Mouse (Mus musculus): ENCODE data around the gene Stx6.
"Not testable (repeated sequence)": the region's sequence is repeated elsewhere in the genome, so short reads cannot be mapped to it uniquely, and the experiment has no call there.

The Stx6 gene

DNA sequence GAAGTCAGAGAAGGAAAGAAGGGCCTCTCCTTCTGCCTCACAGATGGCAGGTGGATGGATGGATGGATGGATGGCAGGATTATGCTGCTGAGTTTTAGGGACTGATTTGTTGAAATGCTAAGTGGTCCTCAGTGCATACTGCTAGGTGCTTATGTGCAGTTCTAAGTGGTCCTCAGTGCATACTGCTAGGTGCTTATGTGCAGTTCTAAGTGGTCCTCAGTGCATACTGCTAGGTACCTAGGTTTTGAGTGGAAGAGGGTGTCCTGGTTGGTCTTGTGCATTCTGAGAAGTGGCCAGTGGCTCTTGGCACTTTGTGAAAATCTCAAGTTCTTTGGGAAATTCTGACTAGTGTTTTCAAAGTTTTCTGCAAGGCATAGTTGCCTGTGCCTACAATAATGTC is 11.4 kb downstream of the Stx6 start:
- DNase-seq: no peak

DNA sequence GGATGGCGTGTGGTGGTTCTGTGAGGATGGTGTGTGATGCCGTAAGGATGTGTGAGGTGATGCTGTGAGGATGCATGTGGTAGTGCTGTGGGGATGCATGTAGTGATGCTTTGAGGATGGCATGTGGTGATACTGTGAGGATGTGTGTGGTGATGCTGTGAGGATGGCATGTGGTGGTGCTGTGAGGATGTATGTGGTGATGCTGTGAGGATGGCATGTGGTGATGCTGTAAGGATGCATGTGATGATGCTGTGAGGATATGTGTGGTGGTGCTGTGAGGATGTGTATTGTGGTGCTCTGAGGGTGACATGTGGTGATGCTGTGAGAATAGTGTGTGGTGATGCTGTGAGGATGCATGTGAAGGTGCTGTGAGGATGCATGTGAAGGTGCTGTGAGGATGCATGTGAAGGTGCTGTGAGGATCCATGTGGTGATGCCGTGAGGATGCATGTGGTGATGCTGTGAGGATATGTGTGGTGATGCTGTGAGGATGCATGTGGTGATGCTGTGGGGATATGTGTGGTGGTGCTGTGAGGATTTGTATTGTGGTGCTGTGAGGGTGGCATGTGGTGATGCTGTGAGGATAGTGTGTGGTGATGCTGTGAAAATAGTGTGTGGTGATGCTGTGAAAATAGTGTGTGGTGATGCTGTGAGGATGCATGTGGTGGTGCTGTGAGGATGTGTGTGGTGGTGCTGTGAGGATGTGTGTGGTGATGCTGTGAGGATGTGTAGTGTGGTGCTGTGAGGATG is 14.6 kb downstream of the Stx6 start:
- no peak for DNase-seq

DNA sequence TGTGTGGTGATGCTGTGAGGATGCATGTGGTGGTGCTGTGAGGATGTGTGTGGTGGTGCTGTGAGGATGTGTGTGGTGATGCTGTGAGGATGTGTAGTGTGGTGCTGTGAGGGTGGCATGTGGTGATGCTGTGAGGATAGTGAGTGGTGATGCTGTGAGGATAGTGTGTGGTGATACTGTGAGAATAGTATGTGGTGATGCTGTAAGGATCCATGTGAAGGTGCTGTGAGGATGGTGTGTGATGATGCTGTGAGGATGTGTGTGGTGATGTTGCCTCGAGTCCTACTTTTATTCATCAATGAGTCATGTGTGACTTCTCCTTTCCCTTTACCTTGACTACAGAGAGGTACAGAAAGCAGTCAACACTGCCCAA is 15.1 kb downstream of the Stx6 start:
- DNase-seq: not testable (repeated sequence)

DNA sequence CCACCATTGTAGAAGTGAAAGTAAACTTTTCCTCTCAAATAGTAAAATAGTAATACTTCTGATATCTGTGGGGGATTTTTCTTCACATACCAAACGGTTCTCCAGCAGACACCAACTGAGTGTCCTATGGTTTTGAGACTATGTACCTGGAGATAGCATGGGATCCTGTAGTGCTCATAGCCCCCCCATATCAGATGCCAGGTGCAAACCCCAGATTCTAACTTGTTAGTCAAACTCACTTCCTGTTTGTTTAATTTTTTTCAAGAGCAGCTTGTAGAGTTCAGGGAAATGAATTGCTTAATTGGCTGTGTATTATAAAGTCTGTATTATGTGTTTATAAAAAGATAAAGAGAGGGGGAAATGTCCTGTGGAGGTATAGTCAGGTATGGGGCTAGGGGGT is 15.9 kb downstream of the Stx6 start:
- no peak for DNase-seq

DNA sequence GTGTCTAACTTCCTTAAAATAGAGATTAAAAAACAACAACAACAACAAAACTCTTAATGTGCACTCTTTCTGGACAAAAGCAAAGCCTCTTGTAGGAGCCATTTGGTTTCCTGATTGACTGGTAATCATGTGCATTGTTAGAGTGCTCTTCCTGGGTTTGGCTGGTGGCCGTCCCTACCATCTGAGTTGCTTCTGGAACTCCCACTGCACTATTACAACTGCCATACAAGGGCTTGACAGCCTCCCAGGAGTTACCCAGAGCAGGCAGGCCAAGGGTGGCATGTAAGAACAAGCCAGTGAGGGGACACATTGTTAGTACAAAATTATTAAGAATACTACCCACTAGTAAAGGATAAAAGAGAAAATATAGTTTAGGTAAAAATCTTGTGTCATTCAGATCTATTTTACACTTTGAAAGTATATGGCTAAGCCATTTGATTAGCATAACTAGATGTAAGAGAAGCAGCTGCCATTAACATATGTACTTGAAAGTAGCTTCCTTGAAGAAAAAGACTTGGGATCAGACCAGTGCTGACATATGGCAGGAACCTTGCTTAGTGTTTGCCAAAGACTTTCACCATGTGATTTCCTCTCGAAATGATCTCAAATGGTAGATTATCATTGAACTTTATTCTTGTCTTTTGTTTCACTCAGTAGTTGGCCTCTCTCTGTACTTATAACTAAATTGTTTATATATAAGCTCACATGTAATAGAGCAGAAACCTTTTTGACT is 19.8 kb downstream of the Stx6 start:
- no peak for DNase-seq

DNA sequence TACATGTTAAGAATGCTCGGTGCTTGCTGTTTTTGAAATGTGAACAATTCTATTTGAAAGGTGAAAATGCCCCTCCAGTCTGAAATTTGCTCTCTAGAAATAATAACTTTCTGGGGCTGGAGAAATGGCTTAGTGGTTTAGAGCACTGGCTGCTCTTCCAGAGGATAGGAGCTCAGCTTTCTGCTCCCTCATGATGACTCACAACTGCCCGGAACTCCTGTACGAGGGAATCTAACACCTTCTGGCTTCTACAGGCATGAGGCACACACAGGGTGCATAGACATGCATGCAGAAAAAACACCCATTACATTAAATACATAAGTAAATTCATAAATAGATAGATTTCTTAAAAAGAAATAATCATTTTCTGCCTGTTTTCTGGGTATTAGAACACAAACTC is 25.7 kb downstream of the Stx6 start:
- no peak for DNase-seq

DNA sequence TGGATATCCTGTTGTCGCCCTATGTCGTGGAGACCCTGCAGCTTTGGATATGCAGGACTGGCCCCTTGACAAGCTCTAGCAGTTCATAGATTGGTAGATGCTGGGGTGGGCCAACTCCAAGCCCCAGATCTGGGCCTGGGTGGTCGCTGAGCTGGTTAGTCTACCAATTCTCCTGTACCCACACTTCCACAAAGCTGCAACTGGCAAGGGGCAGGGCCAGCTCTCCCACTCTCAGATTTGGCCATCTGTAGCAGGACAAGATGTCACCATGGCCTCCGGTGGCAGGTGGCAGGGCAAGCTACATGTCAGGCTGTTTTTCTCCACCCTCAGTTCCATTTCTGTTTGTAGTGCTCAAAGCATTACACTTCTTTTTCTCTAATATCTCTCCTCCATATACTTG is 30.1 kb downstream of the Stx6 start:
- no peak for DNase-seq

DNA sequence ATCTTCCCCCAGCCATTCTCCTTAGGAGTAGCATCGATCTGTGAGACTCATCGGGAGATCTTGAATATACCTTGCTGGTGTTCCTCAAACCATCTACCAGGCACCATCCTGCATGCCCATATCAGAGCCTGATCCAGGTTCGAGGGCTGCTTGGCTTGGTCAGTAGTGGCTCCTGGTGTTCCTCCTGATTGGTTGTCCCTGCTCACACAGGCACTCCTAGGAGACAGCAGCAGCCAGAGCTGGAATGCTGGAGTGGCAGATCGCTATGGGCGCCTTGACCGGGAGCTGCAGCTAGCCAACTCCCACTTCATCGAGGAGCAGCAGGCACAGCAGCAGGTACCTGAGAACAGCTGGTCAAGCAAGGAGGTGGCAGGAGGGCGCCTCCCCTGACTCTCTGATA is 32.7 kb downstream of the Stx6 start:
- no peak for DNase-seq

DNA sequence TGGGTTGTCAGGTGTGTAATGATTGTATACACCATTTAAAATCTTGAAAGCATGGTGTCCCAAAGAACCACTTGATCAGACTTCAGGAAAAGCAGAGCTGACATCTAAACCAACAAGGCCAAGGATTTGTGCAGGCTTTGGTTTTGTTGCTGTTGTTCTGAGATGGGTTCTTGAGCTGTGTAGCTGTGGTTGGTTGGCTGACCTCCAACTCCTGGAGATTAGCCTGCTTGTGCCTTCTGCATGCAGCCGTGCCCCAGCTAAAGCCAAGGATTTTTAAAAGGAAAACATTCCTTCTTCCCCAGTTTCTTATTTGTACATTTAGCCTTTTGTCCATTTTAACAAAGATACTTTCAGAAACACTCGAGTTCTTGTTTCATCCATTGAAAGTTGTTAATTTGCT is 33.2 kb downstream of the Stx6 start:
- no peak for DNase-seq

DNA sequence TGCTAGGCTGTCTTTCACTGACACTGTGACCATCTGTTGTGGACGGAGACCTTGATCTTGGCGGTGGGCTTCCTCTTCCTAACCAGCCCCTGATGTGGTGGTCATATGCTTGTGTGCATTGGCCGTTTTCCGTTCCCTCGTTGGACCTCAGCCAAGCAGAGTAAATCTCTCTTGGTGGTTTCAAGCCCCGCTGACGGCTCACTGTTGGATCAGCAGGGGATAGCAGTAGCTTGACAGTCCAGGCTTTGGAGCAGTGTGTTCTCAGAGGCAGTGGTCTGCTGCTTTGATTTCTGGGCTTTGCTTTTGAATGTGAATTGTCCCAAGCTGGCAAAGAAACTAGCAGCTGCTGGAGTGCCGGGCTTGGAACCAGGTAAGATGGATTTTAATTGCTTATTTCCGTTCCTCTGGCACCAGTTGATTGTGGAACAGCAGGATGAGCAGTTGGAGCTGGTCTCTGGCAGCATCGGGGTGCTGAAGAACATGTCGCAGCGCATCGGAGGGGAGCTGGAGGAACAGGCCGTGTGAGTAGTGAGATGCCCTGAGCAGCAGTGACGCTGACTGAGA is 34.4 kb downstream of the Stx6 start:
- no peak for DNase-seq

DNA sequence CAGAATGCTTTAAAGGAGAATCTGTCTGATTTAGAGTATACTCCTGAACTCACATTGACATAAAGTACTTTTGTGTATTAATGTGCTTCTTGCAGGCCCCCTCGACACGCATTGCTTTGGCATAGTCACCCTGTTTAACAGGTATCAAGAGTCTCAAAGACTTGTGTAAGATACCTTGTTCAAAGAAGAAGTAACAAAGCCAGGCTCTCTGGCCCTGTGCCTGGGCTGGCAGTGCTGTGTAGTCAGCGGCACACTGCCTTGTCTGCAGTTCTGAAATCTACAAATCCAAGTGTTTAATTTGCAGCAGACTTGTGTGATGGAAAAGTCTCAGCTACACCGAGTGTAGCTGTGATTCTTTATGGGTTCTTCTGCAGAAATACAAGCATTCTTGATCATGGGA is 38.2 kb downstream of the Stx6 start:
- no peak for DNase-seq

DNA sequence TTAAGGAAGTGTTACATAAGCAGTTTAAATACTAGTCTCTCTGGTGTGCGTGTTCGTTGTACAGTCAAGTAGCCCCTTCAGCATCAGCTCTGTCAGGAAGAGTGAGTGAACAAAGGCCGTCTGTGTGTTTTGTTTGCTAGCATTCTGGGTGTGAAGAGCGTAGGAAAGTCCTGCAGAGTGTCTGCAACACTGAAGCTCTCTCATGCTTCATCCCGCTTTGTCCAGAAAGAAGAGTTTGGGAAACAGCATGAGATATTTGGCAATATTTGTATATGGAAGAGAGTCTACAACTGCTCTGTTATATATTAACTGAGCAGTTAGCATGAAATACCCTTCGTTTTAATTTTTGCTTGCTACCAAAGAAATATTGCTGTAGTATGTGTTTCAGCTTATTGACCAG is 41.0 kb downstream of the Stx6 start:
- no peak for DNase-seq

DNA sequence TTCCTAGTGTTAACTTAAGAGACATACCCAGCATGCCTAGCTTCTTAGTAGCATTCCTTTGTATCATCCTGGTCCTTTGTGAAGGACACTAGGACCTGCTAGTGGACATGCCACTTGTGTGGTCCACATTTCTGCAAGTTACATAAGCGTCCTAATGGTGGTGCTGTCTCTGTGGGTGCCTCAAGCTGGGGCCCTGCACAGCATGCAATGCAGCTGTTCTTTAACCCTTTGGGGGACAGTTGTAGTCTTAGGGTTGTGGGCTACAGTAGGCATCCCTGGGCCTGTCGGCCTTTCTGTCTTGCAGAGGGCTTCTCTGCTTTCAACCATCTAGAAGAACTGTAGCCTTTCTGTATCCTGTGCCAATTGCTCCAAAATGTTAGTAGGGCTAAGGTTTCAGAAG is 42.5 kb downstream of the Stx6 start:
- no peak for DNase-seq

DNA sequence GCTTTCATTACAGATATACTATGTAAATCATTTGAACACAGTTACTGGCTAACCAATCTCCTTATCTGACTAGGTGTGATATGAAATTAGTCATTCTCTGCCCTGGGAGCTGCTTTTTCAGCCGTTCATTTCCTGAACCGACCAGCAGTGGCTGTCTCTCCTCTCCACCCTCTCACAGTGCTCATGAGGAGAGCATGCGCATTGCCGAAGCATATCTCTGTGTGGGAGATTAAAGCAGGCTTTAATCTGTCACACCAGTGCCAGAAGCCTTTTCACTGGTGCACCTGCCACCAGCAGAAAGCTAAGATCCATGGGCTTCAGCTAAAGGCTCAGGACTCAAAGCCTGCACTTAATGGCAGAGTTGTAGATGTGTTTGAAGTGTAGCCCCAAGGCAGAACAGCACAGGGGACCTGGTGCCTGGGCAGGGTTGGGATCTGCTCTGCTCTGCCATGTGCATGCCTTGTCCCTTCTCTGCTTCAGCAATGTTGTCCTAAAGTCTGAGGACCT is 42.9 kb downstream of the Stx6 start:
- DNase-seq: no peak

DNA sequence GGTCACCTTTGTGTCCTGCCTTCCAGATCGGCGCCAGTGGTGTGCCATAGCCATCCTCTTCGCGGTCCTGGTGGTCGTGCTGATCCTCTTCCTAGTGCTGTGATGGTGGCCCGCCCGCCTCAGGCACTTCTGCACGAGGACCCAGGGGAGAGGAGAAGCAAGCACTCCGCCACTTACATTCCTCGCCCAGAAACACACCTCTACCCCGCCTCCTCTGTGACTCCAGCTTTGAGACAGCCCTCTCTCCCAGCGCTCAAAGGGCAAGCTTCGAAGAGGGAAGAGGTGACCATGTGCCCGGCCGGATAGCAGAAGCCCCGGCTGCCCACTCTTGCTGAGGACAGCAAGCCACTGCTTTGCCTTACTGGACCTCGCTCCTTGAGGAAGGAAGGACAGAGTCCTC is 43.4 kb downstream of the Stx6 start:
- peak; percentile 82 for DNase-seq

DNA sequence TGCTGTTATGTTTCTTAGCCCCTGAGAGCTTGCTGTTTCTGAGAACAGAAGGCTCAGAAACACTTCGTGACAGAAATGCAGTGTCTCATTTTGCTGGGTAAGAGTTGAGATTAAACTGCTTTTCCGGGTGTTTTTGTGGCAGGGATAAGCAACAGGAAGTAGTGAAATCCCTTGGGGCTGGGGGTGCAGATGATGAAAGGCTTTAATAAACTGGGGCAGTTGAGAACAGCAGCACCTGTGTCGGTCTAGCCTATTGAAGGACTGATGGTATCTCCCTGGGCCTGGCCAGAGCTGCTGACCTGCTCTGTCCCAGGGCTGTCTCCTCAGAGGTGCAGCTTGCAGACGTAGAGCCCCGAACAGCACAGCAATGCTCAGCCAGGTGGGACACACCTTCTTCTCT is 44.0 kb downstream of the Stx6 start:
- no peak for DNase-seq

DNA sequence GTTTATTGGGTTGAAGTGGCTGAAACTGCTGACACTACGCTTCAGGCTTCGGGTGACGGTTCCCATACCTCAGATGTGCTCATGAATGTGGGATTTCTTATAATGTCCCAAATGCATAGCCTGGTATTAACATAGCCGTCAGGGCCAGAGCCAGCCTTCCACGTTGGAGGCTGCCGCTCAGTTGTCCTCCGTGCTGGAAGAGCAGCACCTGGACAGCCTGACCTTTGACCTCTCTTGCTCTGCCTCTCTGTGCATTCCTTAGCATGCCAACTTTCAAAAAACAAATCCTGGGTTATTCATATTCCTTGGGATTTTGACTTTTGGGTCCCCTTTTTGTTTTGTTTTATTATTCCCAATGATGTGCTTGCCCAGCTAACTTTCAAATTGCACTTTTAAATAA is 44.6 kb downstream of the Stx6 start:
- DNase-seq: no peak

DNA sequence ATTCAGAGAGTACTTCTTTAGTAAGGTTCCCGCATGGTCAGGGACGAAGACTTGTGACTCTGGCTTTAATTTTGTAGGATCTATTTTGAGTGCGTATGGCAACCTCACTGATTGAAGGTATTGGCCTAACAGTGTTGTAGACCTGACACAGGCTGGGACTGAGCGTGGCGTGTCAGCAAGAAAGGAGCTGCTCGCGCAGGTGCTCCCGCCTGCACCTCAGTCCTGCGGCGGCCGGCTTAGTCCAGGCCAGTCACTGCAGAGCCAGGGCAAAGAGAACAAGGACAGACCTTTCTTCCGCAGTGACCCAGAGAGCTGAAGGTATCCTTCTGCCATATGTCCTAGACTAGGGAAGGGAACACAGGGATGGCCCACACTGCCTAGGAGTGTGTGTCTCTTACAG is 45.4 kb downstream of the Stx6 start:
- DNase-seq: no peak

DNA sequence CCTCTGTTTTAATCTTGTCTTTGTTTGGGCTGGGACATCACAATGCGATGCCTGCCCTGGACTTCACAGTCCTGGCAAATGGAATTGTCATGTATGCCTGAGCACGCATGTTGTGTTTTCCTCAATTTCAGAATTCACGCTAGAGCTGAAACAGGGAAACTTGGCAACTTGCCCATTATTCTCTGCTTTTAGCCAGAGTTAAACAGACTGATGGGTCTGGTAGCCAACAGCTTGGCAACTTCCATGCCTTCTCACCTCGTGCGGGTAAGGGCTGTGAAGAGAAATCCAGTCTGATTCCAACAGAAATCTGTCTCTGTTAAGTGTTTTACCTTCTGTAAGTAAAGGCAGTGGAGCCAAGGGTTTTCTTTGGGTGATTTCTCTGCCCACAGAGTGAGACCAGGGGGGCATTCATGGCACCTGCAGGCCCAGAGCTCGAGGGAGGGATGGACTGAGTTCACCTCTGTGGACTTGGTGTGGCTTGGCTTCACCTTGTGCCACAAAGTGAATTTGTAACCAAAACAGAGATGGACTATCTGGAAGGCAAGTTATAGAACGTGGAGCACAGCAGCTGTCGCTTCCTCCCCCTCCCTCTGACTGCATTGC is 46.1 kb downstream of the Stx6 start:
- DNase-seq: peak; percentile 64

DNA sequence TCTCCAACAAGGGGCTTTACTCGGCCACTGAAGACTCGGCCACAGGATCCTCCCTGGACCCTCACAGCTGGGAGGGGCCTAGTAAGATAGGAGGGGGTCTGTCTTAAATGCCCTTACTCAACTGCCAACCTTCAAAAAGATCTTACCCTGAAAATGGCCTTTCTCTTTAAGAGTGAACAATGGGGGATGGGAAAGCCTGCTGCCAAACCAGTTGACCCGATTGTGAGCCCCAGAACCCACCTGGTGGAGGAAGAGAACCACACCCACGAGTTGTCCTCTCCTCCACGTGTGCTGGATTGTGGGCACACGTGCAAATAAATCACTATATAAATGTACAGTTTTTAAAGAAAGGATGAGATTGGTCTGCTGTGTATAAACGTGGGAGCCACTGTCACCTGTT is 46.8 kb downstream of the Stx6 start:
- no peak for DNase-seq

DNA sequence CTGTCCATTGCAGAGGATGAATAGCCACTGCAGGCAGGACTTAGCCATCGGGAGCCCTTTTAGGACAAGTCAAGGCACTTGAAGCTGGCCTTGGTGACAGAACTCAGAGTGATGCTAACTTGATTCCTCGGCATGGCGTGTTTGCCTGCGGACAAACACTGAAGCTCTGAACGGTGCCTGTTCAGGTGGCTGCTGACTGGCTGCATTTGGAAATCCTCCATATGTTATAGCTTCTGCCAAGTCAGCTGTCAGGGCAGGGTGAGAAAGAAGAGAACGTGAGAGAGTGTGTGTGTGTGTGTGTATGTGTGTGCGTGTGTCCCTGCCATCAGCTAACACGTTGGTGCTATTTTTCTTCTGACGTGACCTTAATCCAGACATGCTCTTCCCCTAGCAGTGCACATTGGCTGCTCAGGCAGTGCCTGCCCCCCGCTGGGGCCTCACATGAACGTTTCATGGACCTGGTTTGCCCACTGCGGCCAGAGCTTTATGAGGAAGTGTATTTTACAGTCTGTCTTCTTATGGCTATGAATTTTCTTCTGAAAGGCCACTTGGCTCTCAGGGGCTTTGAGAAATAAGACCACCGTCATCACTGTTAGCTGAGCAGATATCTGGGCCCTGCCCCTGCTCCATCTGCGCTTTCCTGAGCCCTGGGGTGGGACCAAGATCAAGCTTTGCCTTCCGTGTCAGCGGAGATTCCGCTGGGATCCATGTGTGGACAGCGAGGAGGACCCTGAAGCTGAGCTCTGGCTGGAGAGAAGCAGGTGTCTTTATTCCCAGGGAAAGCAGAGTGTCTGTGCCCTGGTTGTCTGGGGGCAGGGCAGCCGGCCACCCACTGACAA is 47.5 kb downstream of the Stx6 start:
- DNase-seq: no peak

DNA sequence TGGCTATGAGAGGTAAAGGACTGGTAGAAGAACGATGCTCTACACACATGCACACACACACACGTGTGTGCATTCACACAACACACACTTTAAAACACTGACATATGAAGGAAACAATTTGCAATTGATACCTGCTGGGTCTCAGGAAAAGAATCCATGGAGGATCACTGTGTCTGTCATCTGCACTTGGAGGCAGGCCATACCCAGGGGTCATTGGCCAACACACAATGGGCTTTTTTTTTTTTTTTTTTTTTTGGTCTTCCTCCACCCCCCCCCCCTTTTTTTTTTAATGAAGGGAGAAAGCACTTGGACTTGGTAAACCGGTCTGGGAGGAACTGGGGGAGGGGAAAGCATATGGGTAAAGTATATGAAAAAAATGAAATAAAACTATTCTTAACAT is 49.3 kb downstream of the Stx6 start:
- no peak for DNase-seq
